ENCODE assay signal across 12 mouse cellular contexts in the genomic region with DNA sequence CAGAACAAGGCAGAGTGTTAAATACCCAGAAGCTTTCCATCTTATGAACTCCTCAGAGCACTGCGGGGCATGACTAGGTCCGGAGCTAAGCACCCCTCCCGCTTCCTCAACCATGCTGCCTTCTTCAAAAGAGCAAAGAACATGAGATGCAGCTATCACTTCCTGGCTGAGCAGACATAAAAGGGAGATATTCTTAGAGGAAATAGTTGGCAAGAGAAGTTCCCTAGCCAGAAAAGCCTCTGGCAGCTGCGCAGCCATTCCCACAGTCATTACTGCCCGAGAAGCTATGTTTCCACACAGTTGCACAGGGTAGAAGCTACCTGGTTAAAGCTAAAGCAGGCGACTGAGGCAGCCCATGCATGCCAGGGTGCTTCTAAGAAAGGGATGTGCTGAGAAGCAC. TPM values are rescaled to one million over a fixed set of nuclear protein-coding genes. Genes with fewer than 3 reads are reported as not detected.
A peak's percentile ranks its signal among the peaks of the same experiment; 100 is the strongest.
DNase-seq lines count a peak whose midpoint lies in the region; ATAC-seq lines count a peak whose summit lies in the region.
"Had no signal": no experiment of that assay in that cellular context is flagged by ENCODE, and none has a peak within 500 bp of the region (broad histone marks: within the 10 kb centered on the region; RNA-seq: fewer than 3 reads in every experiment).

No protein-coding gene starts in this region.

- H3K9me3 ChIP-seq in lung, embryonic 16.5 days (ENCODE audit: control insufficient read depth, low read length) = no peaks in the 10 kb centered on the region
- H3K9me3 ChIP-seq: intestine, embryonic 15.5 days; stomach, embryonic 15.5 days had no signal

- H3K36me3 ChIP-seq in lung, embryonic 16.5 days (ENCODE audit: control insufficient read depth, insufficient read depth, low read length) = no peaks in the 10 kb centered on the region
- H3K36me3 ChIP-seq: intestine, embryonic 15.5 days; stomach, embryonic 15.5 days had no signal

- no peak overlapping the region for H3K9ac ChIP-seq in lung, embryonic 16.5 days (ENCODE audit: low read length)
- H3K9ac ChIP-seq: intestine, embryonic 15.5 days; stomach, embryonic 15.5 days had no signal

- H3K27ac ChIP-seq in lung, embryonic 16.5 days (ENCODE audit: low read length) = peak overlapping the region; percentile 69
- H3K27ac ChIP-seq: intestine, embryonic 15.5 days; stomach, embryonic 15.5 days had no signal

- peak overlapping the region; percentile 21; the same call in 1 of the 2 replicates for H3K4me2 ChIP-seq in lung, embryonic 16.5 days (ENCODE audit: low read depth, low read length)
- H3K4me2 ChIP-seq: intestine, embryonic 15.5 days; stomach, embryonic 15.5 days had no signal

- H3K4me3 ChIP-seq in lung, embryonic 16.5 days (ENCODE audit: low read length) = no peak overlapping the region
- H3K4me3 ChIP-seq: intestine, embryonic 15.5 days; stomach, embryonic 15.5 days had no signal

- no peak for DNase-seq in frontal cortex, postnatal 10 days (ENCODE audit: low spot score in 2 of 2)
- peak; percentile 5 to 28 for DNase-seq in left cerebral cortex, postnatal 14 days (ENCODE audit: low spot score in 2 of 2)
- DNase-seq in left cerebral cortex, adult 9 months (ENCODE audit: low spot score in 2 of 2) = no peak
- peak; percentile 71 for DNase-seq in thymus, postnatal 0 days (ENCODE audit: low spot score)
- no peak for DNase-seq in urinary bladder, adult 18-20 months (ENCODE audit: low spot score in 2 of 2)
- no peak for DNase-seq in testis, postnatal 14 days (ENCODE audit: low spot score)
- DNase-seq: adrenal gland, postnatal 25 days; cerebellum, adult 18-20 months had no signal

- 24% methylated on average over 6 of the region's 6 CpGs for WGBS in lung, embryonic 16.5 days

- H3K27me3 ChIP-seq in lung, embryonic 16.5 days (ENCODE audit: control insufficient read depth, insufficient read depth, low read depth, low read length) = no peaks in the 10 kb centered on the region
- H3K27me3 ChIP-seq: intestine, embryonic 15.5 days; stomach, embryonic 15.5 days had no signal

- ATAC-seq in frontal cortex, adult (ENCODE audit: low TSS enrichment) = peak; percentile 77
- ATAC-seq in lung, embryonic 16.5 days (ENCODE audit: low read depth) = peak; percentile 47
- ATAC-seq: intestine, embryonic 15.5 days had no signal

- intact Hi-C loops in left cerebral cortex, postnatal 14 days (cut with DNase I) = no loop called here

- H3K4me1 ChIP-seq in lung, embryonic 16.5 days (replicated peaks; ENCODE audit: control insufficient read depth, insufficient read depth, low read length) = peaks cover 15% of the 10 kb centered on the region

RNA-seq across cellular contexts. Expression of a gene that starts 20.6 kb away (rescaled TPM):
- 10 to 100 TPM; 19.2 to 20.8 TPM for total RNA-seq in left cerebral cortex, postnatal 14 days (2021)
- polyA plus RNA-seq in lung, embryonic 16.5 days (2015; fragmentation: Nextera tagmentation; extraction: Ambion mirVana) = 14.4 and 16.2 TPM in 2 replicates
- polyA plus RNA-seq in thymus, postnatal 0 days (2015; fragmentation: Nextera tagmentation; extraction: Ambion mirVana) = 92.8 and 138 TPM in 2 replicates

Comparison
In these comparisons a context has a peak if more than half of its experiments do, and no peak if none do; other contexts are left out.
1. DNase-seq: peak in left cerebral cortex, postnatal 14 days (2 of 2) and thymus, postnatal 0 days (single experiment); none in frontal cortex, postnatal 10 days (0 of 2), left cerebral cortex, adult 9 months (0 of 2), urinary bladder, adult 18-20 months (0 of 2) and testis, postnatal 14 days (single experiment).